Mouse (Mus musculus): ENCODE results near the gene Olfr876. TPM values are rescaled to one million over a fixed set of nuclear protein-coding genes. Genes with fewer than 3 reads are reported as not detected.

Gene Olfr876
- polyA plus RNA-seq, 2 experiments = not detected

DNA sequence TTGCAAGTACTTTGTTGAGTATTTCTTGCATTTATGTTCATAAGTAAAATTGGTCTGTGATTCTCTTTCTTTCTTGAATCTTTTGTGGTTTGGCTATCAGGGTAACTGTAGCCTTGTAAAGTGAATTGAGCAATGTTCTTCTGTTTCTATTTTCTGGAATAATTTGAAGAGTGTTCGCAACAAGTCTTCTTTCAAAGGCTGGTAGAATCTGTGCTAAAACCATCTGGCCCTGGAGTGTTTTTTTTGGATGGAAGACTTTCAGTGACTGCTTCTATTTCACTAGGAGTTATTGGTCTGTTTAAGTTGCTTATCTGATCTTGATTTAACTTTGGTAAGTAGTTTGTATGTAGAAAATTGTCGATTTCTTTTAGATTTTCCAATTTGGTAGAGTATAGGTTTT, 46.4 kb downstream of the Olfr876 start:
- TF ChIP-seq CTCF (IDR thresholded peaks at IDR 0.05; ENCODE audit: low read depth) = no peak
- TF ChIP-seq EP300 (IDR thresholded peaks at IDR 0.05; ENCODE audit: low read depth) = no peak
- WGBS (ENCODE audit: insufficient replicate concordance) = 56% methylated on average over 2 of the region's 2 CpGs
- no peaks in the 10 kb centered on the region for H3K27me3 ChIP-seq (ENCODE audit: control insufficient read depth, insufficient read depth, low read length)
- no peak overlapping the region for H3K4me3 ChIP-seq (ENCODE audit: insufficient read depth in 1 of 2, low read depth in 2 of 2, low read length in 2 of 2)
- ATAC-seq (ENCODE audit: insufficient read depth) = no peak
- H3K9ac ChIP-seq (replicated peaks) = no peak overlapping the region
- H3K27ac ChIP-seq = no peak overlapping the region
- no peaks in the 10 kb centered on the region for H3K36me3 ChIP-seq (replicated peaks; ENCODE audit: control insufficient read depth, insufficient read depth, low read depth)
- no peaks in the 10 kb centered on the region for H3K4me1 ChIP-seq (replicated peaks; ENCODE audit: control insufficient read depth in 2 of 2, insufficient read depth in 2 of 2, low read length in 1 of 2)
- no peak overlapping the region for H3K4me2 ChIP-seq (ENCODE audit: low read depth)
- no peak for DNase-seq (ENCODE audit: low read depth in 3 of 3, low spot score in 3 of 3)
- no peaks in the 10 kb centered on the region for H3K9me3 ChIP-seq (ENCODE audit: control insufficient read depth, low read length)

DNA sequence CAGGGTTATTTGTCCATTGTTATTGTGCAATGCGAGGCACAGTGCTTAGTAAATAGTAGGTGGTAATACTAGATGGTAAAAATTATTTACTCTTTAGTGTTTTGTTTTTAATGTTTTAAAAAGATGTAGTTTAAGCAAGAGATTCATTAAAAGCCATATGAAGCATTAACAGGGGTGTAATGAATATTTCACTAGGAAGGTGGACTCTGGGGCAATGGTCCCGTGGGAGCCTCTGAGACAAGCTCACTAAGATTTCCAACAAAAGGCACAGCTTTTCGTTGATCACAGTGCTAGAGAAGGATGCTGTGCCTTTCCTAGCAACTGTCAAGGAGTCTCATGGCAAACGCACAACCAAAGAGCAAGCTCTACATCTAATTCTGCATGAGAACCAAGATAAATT, 51.1 kb downstream of the Olfr876 start, which contains the start of gene Olfr877:
Olfr877 (plus strand) TSS at position 301 of the 400 bp plus-strand sequence.
- H3K4me1 ChIP-seq (replicated peaks; ENCODE audit: control insufficient read depth in 2 of 2, insufficient read depth in 2 of 2, low read length in 1 of 2) = no peaks in the 10 kb centered on the region
- no peak for ATAC-seq (ENCODE audit: insufficient read depth)
- WGBS (ENCODE audit: insufficient replicate concordance) = 59% methylated on average over 4 of the region's 4 CpGs
- H3K4me2 ChIP-seq (ENCODE audit: low read depth) = no peak within 1 kb of the TSS
- no peaks in the 10 kb centered on the region for H3K9me3 ChIP-seq (ENCODE audit: control insufficient read depth, low read length)
- H3K4me3 ChIP-seq (ENCODE audit: insufficient read depth in 1 of 2, low read depth in 2 of 2, low read length in 2 of 2) = no peak within 1 kb of the TSS
- no peaks in the 10 kb centered on the region for H3K36me3 ChIP-seq (replicated peaks; ENCODE audit: control insufficient read depth, insufficient read depth, low read depth)
- H3K27ac ChIP-seq = no peak within 1 kb of the TSS
- no peaks in the 10 kb centered on the region for H3K27me3 ChIP-seq (ENCODE audit: control insufficient read depth, insufficient read depth, low read length)
- no peak within 1 kb of the TSS for H3K9ac ChIP-seq (replicated peaks)
- TF ChIP-seq EP300 (IDR thresholded peaks at IDR 0.05; ENCODE audit: low read depth) (no peak), CTCF (IDR thresholded peaks at IDR 0.05; ENCODE audit: low read depth) (no peak)
- DNase-seq (ENCODE audit: low read depth in 3 of 3, low spot score in 3 of 3) = no peak

Other genes starting within 250 kb of the Olfr876 start
- 2.2 TPM in 2 replicates for gene Siae, start 247.3 kb upstream of the Olfr876 start, polyA plus RNA-seq (2012; rRNA removed)
- 5.7 and 6.0 TPM in 2 replicates for gene Siae, start 247.3 kb upstream of the Olfr876 start, polyA plus RNA-seq (2014; fragmentation: Nextera tagmentation; extraction: Ambion mirVana)
- 0.56 and 1.3 TPM in 2 replicates for gene Spa17, start 189.3 kb upstream of the Olfr876 start, polyA plus RNA-seq (2012; rRNA removed)
- 2.6 and 2.7 TPM in 2 replicates for gene Spa17, start 189.3 kb upstream of the Olfr876 start, polyA plus RNA-seq (2014; fragmentation: Nextera tagmentation; extraction: Ambion mirVana)
- gene Tbrg1, start 145.7 kb upstream of the Olfr876 start, polyA plus RNA-seq (2012; rRNA removed) = 15.7 and 23.1 TPM in 2 replicates
- gene Tbrg1, start 145.7 kb upstream of the Olfr876 start, polyA plus RNA-seq (2014; fragmentation: Nextera tagmentation; extraction: Ambion mirVana) = 47.0 and 54.5 TPM in 2 replicates
- gene Panx3, start 133.8 kb upstream of the Olfr876 start, polyA plus RNA-seq (2012; rRNA removed) = not detected in 2 replicates
- gene Panx3, start 133.8 kb upstream of the Olfr876 start, polyA plus RNA-seq (2014; fragmentation: Nextera tagmentation; extraction: Ambion mirVana) = not detected in 2 replicates
- gene Olfr160, start 86.8 kb upstream of the Olfr876 start, polyA plus RNA-seq (2012; rRNA removed) = not detected in 2 replicates
- not detected in 2 replicates for gene Olfr160, start 86.8 kb upstream of the Olfr876 start, polyA plus RNA-seq (2014; fragmentation: Nextera tagmentation; extraction: Ambion mirVana)
- not detected in 2 replicates for gene Olfr874, start 57.9 kb upstream of the Olfr876 start, polyA plus RNA-seq (2012; rRNA removed)
- not detected in 2 replicates for gene Olfr874, start 57.9 kb upstream of the Olfr876 start, polyA plus RNA-seq (2014; fragmentation: Nextera tagmentation; extraction: Ambion mirVana)
- not detected in 2 replicates for gene Olfr875, start 31.2 kb upstream of the Olfr876 start, polyA plus RNA-seq (2012; rRNA removed)
- not detected in 2 replicates for gene Olfr875, start 31.2 kb upstream of the Olfr876 start, polyA plus RNA-seq (2014; fragmentation: Nextera tagmentation; extraction: Ambion mirVana)
- gene Olfr877, start 51.2 kb downstream of the Olfr876 start, polyA plus RNA-seq (2012; rRNA removed) = not detected in 2 replicates
- not detected in 2 replicates for gene Olfr877, start 51.2 kb downstream of the Olfr876 start, polyA plus RNA-seq (2014; fragmentation: Nextera tagmentation; extraction: Ambion mirVana)
- not detected in 2 replicates for gene Olfr145, start 93.7 kb downstream of the Olfr876 start, polyA plus RNA-seq (2012; rRNA removed)
- gene Olfr145, start 93.7 kb downstream of the Olfr876 start, polyA plus RNA-seq (2014; fragmentation: Nextera tagmentation; extraction: Ambion mirVana) = not detected in 2 replicates
- not detected in 2 replicates for gene Olfr878, start 114.8 kb downstream of the Olfr876 start, polyA plus RNA-seq (2012; rRNA removed)
- gene Olfr878, start 114.8 kb downstream of the Olfr876 start, polyA plus RNA-seq (2014; fragmentation: Nextera tagmentation; extraction: Ambion mirVana) = not detected in 2 replicates
- gene Olfr881, start 188.8 kb downstream of the Olfr876 start, polyA plus RNA-seq (2012; rRNA removed) = not detected in 2 replicates
- not detected in 2 replicates for gene Olfr881, start 188.8 kb downstream of the Olfr876 start, polyA plus RNA-seq (2014; fragmentation: Nextera tagmentation; extraction: Ambion mirVana)
- gene Olfr883, start 222.8 kb downstream of the Olfr876 start, polyA plus RNA-seq (2012; rRNA removed) = not detected in 2 replicates
- not detected in 2 replicates for gene Olfr883, start 222.8 kb downstream of the Olfr876 start, polyA plus RNA-seq (2014; fragmentation: Nextera tagmentation; extraction: Ambion mirVana)
- gene Olfr884, start 243.5 kb downstream of the Olfr876 start, polyA plus RNA-seq (2012; rRNA removed) = not detected in 2 replicates
- gene Olfr884, start 243.5 kb downstream of the Olfr876 start, polyA plus RNA-seq (2014; fragmentation: Nextera tagmentation; extraction: Ambion mirVana) = not detected in 2 replicates

Data from liver, embryonic 14.5 days (tissue).